Comparison of ENCODE assay signal across 10 mouse cellular contexts in genomic region chr6:3763171-3763967, GRCm38 (mm10). TPM values are rescaled to one million over a fixed set of nuclear protein-coding genes. Genes with fewer than 3 reads are reported as not detected.
DNase-seq lines count a peak whose midpoint lies in the region; ATAC-seq and TF ChIP-seq lines count a peak whose summit lies in the region.
"Had no signal": no experiment of that assay in that cellular context is flagged by ENCODE, and none has a peak within 500 bp of the region (broad histone marks: within the 10 kb centered on the region; RNA-seq: fewer than 3 reads in every experiment).

No protein-coding gene starts in this region.

- TF ChIP-seq CTCF in kidney, postnatal 0 days (IDR thresholded peaks at IDR 0.05; ENCODE audit: low read depth), result no peak
- no peak for TF ChIP-seq CTCF in midbrain, postnatal 0 days (IDR thresholded peaks at IDR 0.05)

- peaks cover 41% of the 10 kb centered on the region for H3K27me3 ChIP-seq in heart, embryonic 16.5 days (ENCODE audit: control insufficient read depth, insufficient read depth, low read length)
- H3K27me3 ChIP-seq in embryonic facial prominence, embryonic 11.5 days (ENCODE audit: control insufficient read depth, insufficient read depth, low read length), result peaks cover 29% of the 10 kb centered on the region
- peaks cover 32% of the 10 kb centered on the region for H3K27me3 ChIP-seq in kidney, postnatal 0 days (ENCODE audit: insufficient read depth, low read length)
- H3K27me3 ChIP-seq in midbrain, postnatal 0 days (ENCODE audit: insufficient read depth, low read length), result peaks cover 31% of the 10 kb centered on the region

- peak overlapping the region; percentile 54 for H3K4me3 ChIP-seq in heart, embryonic 16.5 days (ENCODE audit: low read length)
- H3K4me3 ChIP-seq in embryonic facial prominence, embryonic 11.5 days (ENCODE audit: low read depth, low read length), result peak overlapping the region; percentile 52
- peak overlapping the region; percentile 45 for H3K4me3 ChIP-seq in kidney, postnatal 0 days (replicated peaks; ENCODE audit: low read depth, low read length)
- peak overlapping the region; percentile 54 for H3K4me3 ChIP-seq in midbrain, postnatal 0 days (ENCODE audit: low read depth, low read length)

- H3K9me3 ChIP-seq in heart, embryonic 16.5 days (replicated peaks; ENCODE audit: control insufficient read depth, low read length), result no peaks in the 10 kb centered on the region
- no peaks in the 10 kb centered on the region for H3K9me3 ChIP-seq in embryonic facial prominence, embryonic 11.5 days (replicated peaks; ENCODE audit: control insufficient read depth, low read length)
- H3K9me3 ChIP-seq in kidney, postnatal 0 days (replicated peaks; ENCODE audit: low read length), result no peaks in the 10 kb centered on the region
- no peaks in the 10 kb centered on the region for H3K9me3 ChIP-seq in midbrain, postnatal 0 days (ENCODE audit: low read length)

- no peak for ATAC-seq in heart, embryonic 16.5 days (replicated peaks; ENCODE audit: extremely low read depth, insufficient read depth, low FRiP score)
- ATAC-seq in embryonic facial prominence, embryonic 11.5 days (replicated peaks; ENCODE audit: insufficient number of reproducible peaks, low FRiP score, low TSS enrichment, low read depth), result peak; percentile 79
- peak; percentile 52 for ATAC-seq in kidney, postnatal 0 days (replicated peaks; ENCODE audit: low FRiP score, low read depth)
- no peak for ATAC-seq in midbrain, postnatal 0 days (ENCODE audit: low FRiP score)

- H3K9ac ChIP-seq in heart, embryonic 16.5 days (ENCODE audit: low read length), result no peak overlapping the region
- H3K9ac ChIP-seq in embryonic facial prominence, embryonic 11.5 days (replicated peaks; ENCODE audit: low read length), result peak overlapping the region; percentile 46
- H3K9ac ChIP-seq in kidney, postnatal 0 days (ENCODE audit: low read depth, low read length), result no peak overlapping the region
- no peak overlapping the region; the same call in 1 of the 2 replicates for H3K9ac ChIP-seq in midbrain, postnatal 0 days (replicated peaks; ENCODE audit: low read length, poor library complexity, severe bottlenecking)

- no peak overlapping the region for H3K27ac ChIP-seq in heart, embryonic 16.5 days (ENCODE audit: low read length)
- no peak overlapping the region for H3K27ac ChIP-seq in embryonic facial prominence, embryonic 11.5 days (replicated peaks; ENCODE audit: low read depth, low read length)
- H3K27ac ChIP-seq in kidney, postnatal 0 days, result no peak overlapping the region
- no peak overlapping the region for H3K27ac ChIP-seq in midbrain, postnatal 0 days (ENCODE audit: low read depth, low read length)

- intact Hi-C loops in heart, postnatal 36 days (cut with DNase I), result no loop called here

- peaks cover 4% of the 10 kb centered on the region for H3K4me1 ChIP-seq in heart, embryonic 16.5 days (ENCODE audit: control insufficient read depth, insufficient read depth, low read length)
- H3K4me1 ChIP-seq in embryonic facial prominence, embryonic 11.5 days (ENCODE audit: control insufficient read depth, insufficient read depth, low read length), result no peaks in the 10 kb centered on the region
- 0 out of 2 replicates have a peak, but pooled peaks cover 5% of the 10 kb centered on the region for H3K4me1 ChIP-seq in kidney, postnatal 0 days (replicated peaks; ENCODE audit: insufficient read depth, low read length)
- H3K4me1 ChIP-seq in midbrain, postnatal 0 days (ENCODE audit: insufficient read depth, low read length), result peaks cover 3% of the 10 kb centered on the region; the same call in 1 of the 2 replicates

- peak overlapping the region; percentile 69 for H3K4me2 ChIP-seq in heart, embryonic 16.5 days (ENCODE audit: low read depth, low read length)
- peak overlapping the region; percentile 96 for H3K4me2 ChIP-seq in embryonic facial prominence, embryonic 11.5 days (ENCODE audit: low read depth, low read length)
- peak overlapping the region; percentile 83 for H3K4me2 ChIP-seq in kidney, postnatal 0 days (ENCODE audit: low read length)
- peak overlapping the region; percentile 100 for H3K4me2 ChIP-seq in midbrain, postnatal 0 days (ENCODE audit: low read depth, low read length, poor library complexity, severe bottlenecking)

- no peaks in the 10 kb centered on the region for H3K36me3 ChIP-seq in heart, embryonic 16.5 days (ENCODE audit: control insufficient read depth, insufficient read depth)
- no peaks in the 10 kb centered on the region for H3K36me3 ChIP-seq in embryonic facial prominence, embryonic 11.5 days (replicated peaks; ENCODE audit: control insufficient read depth, insufficient read depth, low read depth, low read length)
- no peaks in the 10 kb centered on the region for H3K36me3 ChIP-seq in kidney, postnatal 0 days (ENCODE audit: insufficient read depth, low read length)
- H3K36me3 ChIP-seq in midbrain, postnatal 0 days (ENCODE audit: insufficient read depth, low read length), result no peaks in the 10 kb centered on the region

- under 1% methylated on average over 39 of the region's 39 CpGs for WGBS in heart, embryonic 16.5 days
- whole genome bisulfite sequencing in embryonic facial prominence, embryonic 11.5 days, result 0% methylated on average over 39 of the region's 39 CpGs
- under 1% methylated on average over 37 of the region's 39 CpGs for WGBS in kidney, postnatal 0 days
- under 1% methylated on average over 37 of the region's 39 CpGs for WGBS in midbrain, postnatal 0 days

- DNase-seq in heart, postnatal 36 days, result no peak
- DNase-seq in embryonic facial prominence, embryonic 11.5 days (ENCODE audit: low spot score), result peak; percentile 64
- peak; percentile 8 for DNase-seq in kidney, postnatal 0 days (ENCODE audit: low spot score)
- DNase-seq in midbrain, postnatal 0 days (ENCODE audit: low spot score), result peak; percentile 23
- DNase-seq in spleen, postnatal 10 days (ENCODE audit: low spot score in 2 of 2), result no peak
- DNase-seq in lung, adult 18-20 months, result no peak
- no peak for DNase-seq in gastrocnemius, adult 8-10 months (ENCODE audit: low spot score in 2 of 2)

RNA-seq across cellular contexts. Expression of gene Calcr, which starts 1.1 kb away (rescaled TPM):
- polyA plus RNA-seq in heart, embryonic 16.5 days (2015; fragmentation: Nextera tagmentation; extraction: Ambion mirVana), result 0.15 and 0.18 TPM in 2 replicates
- total RNA-seq in heart, postnatal 36 days (2021), result not detected
- 0.49 and 0.64 TPM in 2 replicates for polyA plus RNA-seq in embryonic facial prominence, embryonic 11.5 days (2014; fragmentation: Nextera tagmentation; extraction: Ambion mirVana)
- polyA plus RNA-seq in kidney, postnatal 0 days (2015; fragmentation: Nextera tagmentation; extraction: Ambion mirVana), result 0.36 and 0.42 TPM in 2 replicates
- total RNA-seq in midbrain, postnatal 0 days (2014; rRNA removed), result 14.5 and 16.3 TPM in 2 replicates
- 9.3 and 12.2 TPM in 2 replicates for polyA plus RNA-seq in midbrain, postnatal 0 days (2015; fragmentation: Nextera tagmentation; extraction: Ambion mirVana)
- total RNA-seq in gastrocnemius, adult 8-10 months (2022), result under 1 TPM in 3 of 4 experiments, not detected in 1; 0.16 to 0.19 (median 0.19) TPM
- total RNA-seq: liver, adult 2 months; MEL had no signal
- polyA plus RNA-seq: liver, adult 2 months had no signal

Comparison
In these comparisons a context has a peak if more than half of its experiments do, and no peak if none do; other contexts are left out.
1. ATAC-seq: peak in embryonic facial prominence, embryonic 11.5 days (single experiment) and kidney, postnatal 0 days (single experiment); none in heart, embryonic 16.5 days (single experiment) and midbrain, postnatal 0 days (single experiment).
2. DNase-seq: peak in embryonic facial prominence, embryonic 11.5 days (single experiment), kidney, postnatal 0 days (single experiment) and midbrain, postnatal 0 days (single experiment); none in heart, postnatal 36 days (0 of 2), spleen, postnatal 10 days (0 of 2), lung, adult 18-20 months (0 of 2) and gastrocnemius, adult 8-10 months (0 of 2).
3. Peak in every context shown above with its lines, with median percentiles within 50 percentile points of each other: H3K4me2 ChIP-seq and H3K4me3 ChIP-seq.